Mouse (Mus musculus): Measurements from ENCODE around the gene Pamr1.

Gene Pamr1

GRCm38 (mm10) chr2:102663339-102663738, 113.5 kb downstream of the Pamr1 start:
- no peak for DNase-seq

GRCm38 (mm10) chr2:102663865-102664264, 114.1 kb downstream of the Pamr1 start:
- no peak for DNase-seq

GRCm38 (mm10) chr2:102667981-102668380, 118.2 kb downstream of the Pamr1 start:
- no peak for DNase-seq

- DNase-seq, result no peak
These were observed 119.8 kb downstream of the Pamr1 start for GRCm38 (mm10) chr2:102669580-102669979.

GRCm38 (mm10) chr2:102674582-102674981, 124.8 kb downstream of the Pamr1 start:
- no peak for DNase-seq

- peak; percentile 75 to 76 for DNase-seq
These were observed 125.5 kb downstream of the Pamr1 start for GRCm38 (mm10) chr2:102675275-102675674.

GRCm38 (mm10) chr2:102676716-102677312, 127.0 kb downstream of the Pamr1 start:
- DNase-seq, result no peak

GRCm38 (mm10) chr2:102677400-102677799, 127.6 kb downstream of the Pamr1 start:
- no peak for DNase-seq

- no peak for DNase-seq
These were observed 131.5 kb downstream of the Pamr1 start for GRCm38 (mm10) chr2:102681351-102681750.

- peak; percentile 67 to 70 for DNase-seq
These were observed 132.4 kb downstream of the Pamr1 start for GRCm38 (mm10) chr2:102682168-102682567.

- DNase-seq, result no peak
These were observed 135.7 kb downstream of the Pamr1 start for GRCm38 (mm10) chr2:102685371-102686107.

- no peak for DNase-seq
These were observed 136.3 kb downstream of the Pamr1 start for GRCm38 (mm10) chr2:102686108-102686450.

All from kidney, postnatal 4 days (tissue).